Mouse (Mus musculus) lung, adult 2 months (tissue): ENCODE data around the gene Arhgap23. TPM values are rescaled to one million over a fixed set of nuclear protein-coding genes. Genes with fewer than 3 reads are reported as not detected.

Experiments
- DNase-seq: peaks from one replicate; pipeline ENCODE4 v3.0.0; 2022
- H3K4me1 ChIP-seq: fragments of 200-500 bp; 2 replicates; pipeline ENCODE4 v1.6.1; 2011; ENCODE audit warnings: low read length; ENCODE audit not compliant: control insufficient read depth, insufficient read depth
- H3K4me3 ChIP-seq: fragments of 200-500 bp; replicated peaks from 2 replicates; pipeline ENCODE3; 2011; ENCODE audit warnings: low read depth, mild to moderate bottlenecking, control low read depth, low read length; ENCODE audit errors: extremely low read depth
- CTCF ChIP-seq: fragments of 200-500 bp; IDR thresholded peaks from 2 replicates; pipeline ENCODE4 v1.5.1; 2011; ENCODE audit warnings: mild to moderate bottlenecking, low read length, control low read depth; ENCODE audit not compliant: insufficient read depth
- POLR2A ChIP-seq: fragments of 200-500 bp; IDR thresholded peaks from 2 replicates; pipeline ENCODE4 v1.6.1; 2011; ENCODE audit warnings: low read depth, mild to moderate bottlenecking, control low read depth, low read length, borderline replicate concordance; ENCODE audit errors: extremely low read depth
- WGBS: fragments of 180-500 bp; shearing (Covaris S2); methylation state at CpG from one replicate; pipeline ENCODE4 v1.1.7; 2018; 5-methylcytosine and 5-hydroxymethylcytosine counted together
- polyA plus RNA-seq: library from polyadenylated mRNA; depleted of rRNA; stranded (reverse); fragments of >200 nt; gene quantifications from 2 replicates; pipeline ENCODE4 v1.2.3, GENCODE M21; 2012

Arhgap23 gene
- polyA plus RNA-seq, 1 experiment: 74.3 TPM

- TF ChIP-seq POLR2A (no peak), CTCF (peak; percentile 98)
- WGBS: 6% methylated on average over 3 of the region's 3 CpGs
- Histone ChIP-seq H3K4me1 (peaks cover 21% of the 10 kb centered on the region), H3K4me3 (no peak overlapping the region)
- peak; percentile 79 for DNase-seq
These were observed 16.7 kb downstream of the Arhgap23 start for GRCm38 (mm10) chr11:97432015-97432414.

- no peak for TF ChIP-seq POLR2A
- TF ChIP-seq CTCF: no peak
- H3K4me1 ChIP-seq: peaks cover 26% of the 10 kb centered on the region
- no peak for DNase-seq
- no peak overlapping the region for H3K4me3 ChIP-seq
- WGBS: 38% methylated on average over 8 of the region's 8 CpGs
These were observed 17.7 kb downstream of the Arhgap23 start for GRCm38 (mm10) chr11:97432983-97433539.

- 74% methylated on average over 8 of the region's 8 CpGs for WGBS
- H3K4me1 ChIP-seq: peaks cover 30% of the 10 kb centered on the region
These were observed 18.8 kb downstream of the Arhgap23 start for GRCm38 (mm10) chr11:97434121-97434520.

GRCm38 (mm10) chr11:97434704-97435454 lies 19.5 kb downstream of the Arhgap23 start:
- peak; percentile 30 for TF ChIP-seq CTCF
- peak; percentile 87; the same call in 1 of the 2 replicates for TF ChIP-seq POLR2A
- WGBS: 3% methylated on average over 15 of the region's 15 CpGs
- Histone ChIP-seq H3K4me3 (peak overlapping the region; percentile 71), H3K4me1 (peaks cover 34% of the 10 kb centered on the region)
- peak; percentile 93 for DNase-seq

More at GRCm38 (mm10) chr11:97434121-97434520, 18.8 kb downstream of the Arhgap23 start:
- TF ChIP-seq POLR2A (no peak), CTCF (no peak)
- no peak overlapping the region for H3K4me3 ChIP-seq
- no peak for DNase-seq

- peak; percentile 58 for DNase-seq
- TF ChIP-seq POLR2A (peak; percentile 35; the same call in 1 of the 2 replicates), CTCF (no peak)
- 24% methylated on average over 13 of the region's 13 CpGs for WGBS
- Histone ChIP-seq H3K4me3 (no peak overlapping the region), H3K4me1 (peaks cover 34% of the 10 kb centered on the region)
These were observed 20.6 kb downstream of the Arhgap23 start for GRCm38 (mm10) chr11:97435808-97436491.

- WGBS: 10% methylated on average over 5 of the region's 5 CpGs
- H3K4me1 ChIP-seq: peaks cover 41% of the 10 kb centered on the region
- peak; percentile 76 for DNase-seq
- no peak for TF ChIP-seq CTCF
- TF ChIP-seq POLR2A: peak; percentile 8; the same call in 1 of the 2 replicates
- H3K4me3 ChIP-seq: no peak overlapping the region
These were observed 22.4 kb downstream of the Arhgap23 start for GRCm38 (mm10) chr11:97437745-97438144.

GRCm38 (mm10) chr11:97438868-97439267 lies 23.5 kb downstream of the Arhgap23 start:
- TF ChIP-seq POLR2A: no peak
- no peak for TF ChIP-seq CTCF
- DNase-seq: no peak
- peaks cover 44% of the 10 kb centered on the region for H3K4me1 ChIP-seq

GRCm38 (mm10) chr11:97439935-97440334 lies 24.6 kb downstream of the Arhgap23 start:
- WGBS: 2% methylated on average over 35 of the region's 37 CpGs
- Histone ChIP-seq H3K4me3 (peak overlapping the region; percentile 71), H3K4me1 (peaks cover 44% of the 10 kb centered on the region)
- peak; percentile 82; the same call in 1 of the 2 replicates for TF ChIP-seq POLR2A
- TF ChIP-seq CTCF: no peak
- peak; percentile 76 for DNase-seq

More at GRCm38 (mm10) chr11:97438868-97439267, 23.5 kb downstream of the Arhgap23 start:
- WGBS: 28% methylated on average over 9 of the region's 9 CpGs
- no peak overlapping the region for H3K4me3 ChIP-seq

GRCm38 (mm10) chr11:97440441-97440881 lies 25.1 kb downstream of the Arhgap23 start:
- Histone ChIP-seq H3K4me1 (peaks cover 43% of the 10 kb centered on the region), H3K4me3 (peak overlapping the region; percentile 71)
- 1% methylated on average over 34 of the region's 34 CpGs for WGBS
- TF ChIP-seq POLR2A (no peak), CTCF (no peak)
- DNase-seq: peak; percentile 49
